Mouse (Mus musculus): ENCODE results near the gene Acot6. TPM values are rescaled to one million over a fixed set of nuclear protein-coding genes. Genes with fewer than 3 reads are reported as not detected.

The Acot6 gene
- polyA plus RNA-seq, 1 experiment from 2014 or later: 0.66 TPM

GRCm38 (mm10) chr12:84107012-84107411, 6.6 kb downstream of the Acot6 start:
- ATAC-seq (ENCODE audit: insufficient read depth): no peak
- Histone ChIP-seq H3K4me2 (no peak overlapping the region), H3K4me1 (replicated peaks) (no peaks in the 10 kb centered on the region), H3K4me3 (replicated peaks) (no peak overlapping the region), H3K36me3 (replicated peaks) (no peaks in the 10 kb centered on the region), H3K9me3 (replicated peaks) (no peaks in the 10 kb centered on the region), H3K27me3 (no peaks in the 10 kb centered on the region), H3K27ac (replicated peaks) (no peak overlapping the region), H3K9ac (no peak overlapping the region)
- 68% methylated on average over 3 of the region's 3 CpGs for WGBS (ENCODE audit: insufficient replicate concordance)

- H3K36me3 ChIP-seq (replicated peaks): no peaks in the 10 kb centered on the region
- no peaks in the 10 kb centered on the region for H3K4me1 ChIP-seq (replicated peaks)
- no peak overlapping the region for H3K27ac ChIP-seq (replicated peaks)
- no peak overlapping the region for H3K9ac ChIP-seq
- no peak overlapping the region for H3K4me2 ChIP-seq
- no peaks in the 10 kb centered on the region for H3K9me3 ChIP-seq (replicated peaks)
- WGBS (ENCODE audit: insufficient replicate concordance): 20% methylated on average over 1 of the region's 1 CpGs
- no peak for ATAC-seq (ENCODE audit: insufficient read depth)
- no peaks in the 10 kb centered on the region for H3K27me3 ChIP-seq
- H3K4me3 ChIP-seq (replicated peaks): no peak overlapping the region
Measured at GRCm38 (mm10) chr12:84107692-84108091, 7.2 kb downstream of the Acot6 start.

- no peaks in the 10 kb centered on the region for H3K36me3 ChIP-seq (replicated peaks)
- no peak for ATAC-seq (ENCODE audit: insufficient read depth)
- no peak overlapping the region for H3K9ac ChIP-seq
- H3K4me2 ChIP-seq: no peak overlapping the region
- H3K4me3 ChIP-seq (replicated peaks): no peak overlapping the region
- no peaks in the 10 kb centered on the region for H3K9me3 ChIP-seq (replicated peaks)
- H3K27me3 ChIP-seq: no peaks in the 10 kb centered on the region
- no peak overlapping the region for H3K27ac ChIP-seq (replicated peaks)
- peaks cover 8% of the 10 kb centered on the region for H3K4me1 ChIP-seq (replicated peaks)
- whole genome bisulfite sequencing (ENCODE audit: insufficient replicate concordance): 73% methylated on average over 1 of the region's 1 CpGs
Measured at GRCm38 (mm10) chr12:84109924-84110323, 9.5 kb downstream of the Acot6 start.

- Histone ChIP-seq H3K4me1 (replicated peaks) (peaks cover 10% of the 10 kb centered on the region), H3K27me3 (no peaks in the 10 kb centered on the region), H3K9ac (no peak overlapping the region), H3K4me3 (replicated peaks) (no peak overlapping the region), H3K9me3 (replicated peaks) (no peaks in the 10 kb centered on the region), H3K4me2 (no peak overlapping the region), H3K27ac (replicated peaks) (no peak overlapping the region), H3K36me3 (replicated peaks) (no peaks in the 10 kb centered on the region)
- 63% methylated on average over 4 of the region's 4 CpGs for WGBS (ENCODE audit: insufficient replicate concordance)
- no peak for ATAC-seq (ENCODE audit: insufficient read depth)
Measured at GRCm38 (mm10) chr12:84110814-84111213, 10.4 kb downstream of the Acot6 start.

DNA sequence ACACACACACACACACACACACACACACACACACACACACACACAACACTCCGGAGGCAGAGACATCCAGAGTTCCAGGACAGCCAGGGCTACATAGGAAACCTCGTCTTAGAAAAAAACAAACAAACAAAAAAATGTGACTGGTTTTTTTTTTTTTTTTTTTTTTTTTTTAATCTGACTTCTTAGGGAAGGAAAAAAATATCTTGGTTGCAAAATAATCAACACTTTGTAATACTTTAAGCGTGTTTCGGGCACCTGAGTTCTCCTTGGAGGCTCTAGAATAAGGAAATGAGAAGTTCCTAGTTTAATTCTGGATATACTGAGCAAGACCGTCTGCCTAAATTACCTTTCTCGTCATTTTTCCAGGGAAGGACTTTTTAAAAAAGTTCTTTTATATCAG, 13.2 kb downstream of the Acot6 start:
- peak overlapping the region; percentile 78 for H3K4me2 ChIP-seq
- H3K27me3 ChIP-seq: no peaks in the 10 kb centered on the region
- no peak overlapping the region for H3K9ac ChIP-seq
- 44% methylated on average over 6 of the region's 6 CpGs for WGBS (ENCODE audit: insufficient replicate concordance)
- H3K9me3 ChIP-seq (replicated peaks): no peaks in the 10 kb centered on the region
- H3K27ac ChIP-seq (replicated peaks): no peak overlapping the region
- H3K4me1 ChIP-seq (replicated peaks): peaks cover 10% of the 10 kb centered on the region
- H3K36me3 ChIP-seq (replicated peaks): no peaks in the 10 kb centered on the region
- peak overlapping the region; percentile 62 for H3K4me3 ChIP-seq (replicated peaks)
- no peak for ATAC-seq (ENCODE audit: insufficient read depth)

- peak; percentile 75 for ATAC-seq (ENCODE audit: insufficient read depth)
- 2% methylated on average over 30 of the region's 35 CpGs for WGBS (ENCODE audit: insufficient replicate concordance)
- no peak within 1 kb of the TSS for H3K27ac ChIP-seq (replicated peaks)
- peaks cover 10% of the 10 kb centered on the region for H3K4me1 ChIP-seq (replicated peaks)
- H3K9ac ChIP-seq: peak within 1 kb of the TSS; percentile 42; the same call in 1 of the 2 replicates
- no peaks in the 10 kb centered on the region for H3K9me3 ChIP-seq (replicated peaks)
- H3K4me2 ChIP-seq: peak within 1 kb of the TSS; percentile 78
- H3K4me3 ChIP-seq (replicated peaks): peak within 1 kb of the TSS; percentile 62
- H3K36me3 ChIP-seq (replicated peaks): no peaks in the 10 kb centered on the region
- no peaks in the 10 kb centered on the region for H3K27me3 ChIP-seq
Measured at GRCm38 (mm10) chr12:84114153-84114994, 13.9 kb downstream of the Acot6 start, which contains the start of gene Dnal1. Gene Dnal1, plus strand, starts transcription at chr12:84114366.

- no peaks in the 10 kb centered on the region for H3K9me3 ChIP-seq (replicated peaks)
- H3K36me3 ChIP-seq (replicated peaks): no peaks in the 10 kb centered on the region
- peaks cover 5% of the 10 kb centered on the region for H3K4me1 ChIP-seq (replicated peaks)
- H3K4me3 ChIP-seq (replicated peaks): no peak overlapping the region
- 66% methylated on average over 5 of the region's 5 CpGs for WGBS (ENCODE audit: insufficient replicate concordance)
- no peak overlapping the region for H3K27ac ChIP-seq (replicated peaks)
- H3K4me2 ChIP-seq: no peak overlapping the region
- no peak for ATAC-seq (ENCODE audit: insufficient read depth)
- H3K9ac ChIP-seq: no peak overlapping the region
- no peaks in the 10 kb centered on the region for H3K27me3 ChIP-seq
Measured at GRCm38 (mm10) chr12:84119584-84119983, 19.1 kb downstream of the Acot6 start.

GRCm38 (mm10) chr12:84125892-84126291, 25.4 kb downstream of the Acot6 start:
- ATAC-seq (ENCODE audit: insufficient read depth): no peak
- Histone ChIP-seq H3K4me2 (no peak overlapping the region), H3K9ac (no peak overlapping the region), H3K27ac (replicated peaks) (no peak overlapping the region), H3K27me3 (no peaks in the 10 kb centered on the region), H3K4me3 (replicated peaks) (no peak overlapping the region), H3K4me1 (replicated peaks) (no peaks in the 10 kb centered on the region), H3K36me3 (replicated peaks) (no peaks in the 10 kb centered on the region), H3K9me3 (replicated peaks) (no peaks in the 10 kb centered on the region)
- WGBS (ENCODE audit: insufficient replicate concordance): 78% methylated on average over 12 of the region's 12 CpGs

DNA sequence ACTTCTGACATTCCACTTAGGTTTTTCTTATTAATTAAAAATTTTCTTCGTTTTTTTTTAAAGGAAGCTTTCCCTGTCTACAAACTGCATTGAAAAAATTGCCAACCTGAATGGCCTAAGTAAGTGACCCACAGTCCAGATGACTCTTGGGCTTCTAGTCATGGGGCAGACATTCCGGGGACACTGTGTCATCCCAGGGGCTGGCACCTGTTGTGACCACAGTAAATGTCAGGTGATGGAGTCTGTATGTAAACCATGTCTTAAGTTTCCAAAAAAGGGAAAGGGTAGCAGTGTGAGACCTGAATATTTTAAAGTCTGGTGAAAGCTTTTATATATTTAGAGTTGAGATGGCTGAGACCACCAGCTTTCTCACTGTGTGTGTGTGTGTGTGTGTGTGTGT, 26.4 kb downstream of the Acot6 start:
- no peaks in the 10 kb centered on the region for H3K9me3 ChIP-seq (replicated peaks)
- no peak overlapping the region for H3K9ac ChIP-seq
- H3K4me1 ChIP-seq (replicated peaks): no peaks in the 10 kb centered on the region
- WGBS (ENCODE audit: insufficient replicate concordance): 70% methylated on average over 2 of the region's 2 CpGs
- H3K36me3 ChIP-seq (replicated peaks): no peaks in the 10 kb centered on the region
- no peak overlapping the region for H3K4me2 ChIP-seq
- no peak for ATAC-seq (ENCODE audit: insufficient read depth)
- no peak overlapping the region for H3K4me3 ChIP-seq (replicated peaks)
- H3K27me3 ChIP-seq: no peaks in the 10 kb centered on the region
- H3K27ac ChIP-seq (replicated peaks): no peak overlapping the region

GRCm38 (mm10) chr12:84128576-84128975, 28.1 kb downstream of the Acot6 start:
- H3K9me3 ChIP-seq (replicated peaks): no peaks in the 10 kb centered on the region
- H3K4me1 ChIP-seq (replicated peaks): no peaks in the 10 kb centered on the region
- H3K36me3 ChIP-seq (replicated peaks): no peaks in the 10 kb centered on the region
- H3K9ac ChIP-seq: no peak overlapping the region
- WGBS (ENCODE audit: insufficient replicate concordance): 76% methylated on average over 6 of the region's 6 CpGs
- no peak overlapping the region for H3K4me2 ChIP-seq
- no peak overlapping the region for H3K4me3 ChIP-seq (replicated peaks)
- no peaks in the 10 kb centered on the region for H3K27me3 ChIP-seq
- ATAC-seq (ENCODE audit: insufficient read depth): no peak
- H3K27ac ChIP-seq (replicated peaks): no peak overlapping the region

- no peak for ATAC-seq (ENCODE audit: insufficient read depth)
- Histone ChIP-seq H3K27ac (replicated peaks) (no peak overlapping the region), H3K4me1 (replicated peaks) (no peaks in the 10 kb centered on the region), H3K27me3 (no peaks in the 10 kb centered on the region), H3K9ac (no peak overlapping the region), H3K4me3 (replicated peaks) (no peak overlapping the region), H3K4me2 (no peak overlapping the region), H3K9me3 (replicated peaks) (no peaks in the 10 kb centered on the region), H3K36me3 (replicated peaks) (no peaks in the 10 kb centered on the region)
- WGBS (ENCODE audit: insufficient replicate concordance): 52% methylated on average over 8 of the region's 8 CpGs
Measured at GRCm38 (mm10) chr12:84129931-84130330, 29.5 kb downstream of the Acot6 start.

GRCm38 (mm10) chr12:84132265-84132664, 31.8 kb downstream of the Acot6 start:
- ATAC-seq (ENCODE audit: insufficient read depth): no peak
- no peak overlapping the region for H3K4me3 ChIP-seq (replicated peaks)
- H3K4me1 ChIP-seq (replicated peaks): no peaks in the 10 kb centered on the region
- no peak overlapping the region for H3K27ac ChIP-seq (replicated peaks)
- 56% methylated on average over 3 of the region's 3 CpGs for WGBS (ENCODE audit: insufficient replicate concordance)
- H3K9ac ChIP-seq: no peak overlapping the region
- no peaks in the 10 kb centered on the region for H3K27me3 ChIP-seq
- no peak overlapping the region for H3K4me2 ChIP-seq
- H3K36me3 ChIP-seq (replicated peaks): no peaks in the 10 kb centered on the region
- no peaks in the 10 kb centered on the region for H3K9me3 ChIP-seq (replicated peaks)

All from liver, embryonic 15.5 days (tissue).